Mouse (Mus musculus) urinary bladder, postnatal 10 days (tissue): ENCODE measurements around the gene Fancd2.

Experiments used
- DNase-seq: peaks from one replicate; pipeline ENCODE4 v3.0.0; 2022; ENCODE audit warnings: low spot score

Fancd2 gene

DNA sequence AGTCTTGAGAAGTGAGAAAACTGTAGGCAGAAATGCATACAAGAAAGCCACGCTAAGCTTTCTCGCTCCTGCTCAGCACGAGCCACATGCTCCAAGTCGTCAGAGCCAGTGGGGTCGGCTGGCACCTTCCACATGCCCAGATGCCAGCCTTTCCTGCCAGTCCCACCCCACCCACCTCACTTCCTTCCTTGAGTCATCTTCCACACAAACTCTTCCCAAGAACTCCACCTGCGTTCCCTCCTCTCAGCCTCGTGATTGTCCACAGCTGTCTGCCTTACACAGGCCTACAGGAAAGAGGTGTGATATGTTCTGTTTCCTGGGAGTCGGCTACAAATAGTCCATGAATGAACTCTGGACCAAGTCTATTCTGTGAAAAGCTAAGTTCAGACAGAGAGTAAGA is 8.1 kb upstream of the Fancd2 start:
- DNase-seq = no peak

- no peak for DNase-seq
These were observed 440 bp downstream of the Fancd2 start for GRCm38 (mm10) chr6:113531840-113532404.

DNA sequence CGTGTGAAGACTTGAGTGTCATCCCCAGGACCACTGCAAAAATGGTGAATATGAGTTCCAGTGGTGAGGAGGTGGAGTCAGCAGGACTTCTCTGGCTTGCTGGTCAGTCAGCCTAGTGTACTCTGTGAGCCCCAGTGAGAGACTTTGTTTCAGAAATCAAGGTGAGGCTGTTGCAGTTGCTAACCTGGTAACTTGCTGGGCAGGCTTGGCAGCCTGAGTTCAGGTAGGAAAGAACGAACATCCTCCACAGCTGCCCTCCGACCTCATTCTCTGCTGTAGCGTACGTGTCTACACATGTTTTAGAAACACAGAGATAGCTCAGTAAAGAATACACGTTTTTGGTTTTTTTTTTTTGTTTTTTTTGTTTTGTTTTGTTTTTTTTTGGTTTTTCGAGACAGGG is 3.4 kb downstream of the Fancd2 start:
- DNase-seq = no peak

GRCm38 (mm10) chr6:113541610-113542009 is 10.1 kb downstream of the Fancd2 start:
- DNase-seq = no peak

DNA sequence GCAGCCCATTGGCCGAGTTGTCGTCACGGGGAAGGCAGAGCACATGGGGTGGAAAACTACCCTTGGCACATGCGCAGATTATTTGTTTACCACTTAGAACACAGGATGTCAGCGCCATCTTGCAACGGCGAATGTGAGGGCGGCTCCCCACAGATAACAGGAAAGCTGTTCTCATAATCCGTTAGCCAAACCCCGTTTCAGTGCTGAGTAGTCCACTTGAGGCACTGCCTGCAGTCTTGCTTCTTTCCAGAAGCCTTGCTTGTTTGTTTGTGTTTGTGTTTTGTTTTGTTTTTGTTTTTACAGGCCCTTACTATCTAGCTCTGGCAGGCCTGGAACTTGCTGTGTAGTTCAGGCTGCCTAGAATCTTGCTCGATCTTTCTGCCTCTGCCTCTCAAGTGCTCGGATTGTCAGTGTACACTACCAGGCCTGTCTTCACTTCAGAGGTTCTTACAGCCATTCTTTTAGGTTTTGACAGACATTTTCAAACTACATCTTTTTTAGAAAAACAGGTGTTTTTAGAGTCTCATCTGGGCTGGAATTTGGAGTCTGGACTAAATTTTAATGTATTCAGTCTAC is 12.5 kb downstream of the Fancd2 start:
- DNase-seq = no peak

- DNase-seq = no peak
These were observed 28.3 kb downstream of the Fancd2 start for GRCm38 (mm10) chr6:113559736-113560135.

- DNase-seq = no peak
These were observed 33.1 kb downstream of the Fancd2 start for GRCm38 (mm10) chr6:113564557-113564956.

GRCm38 (mm10) chr6:113576044-113576443 is 44.6 kb downstream of the Fancd2 start:
- DNase-seq = no peak

DNA sequence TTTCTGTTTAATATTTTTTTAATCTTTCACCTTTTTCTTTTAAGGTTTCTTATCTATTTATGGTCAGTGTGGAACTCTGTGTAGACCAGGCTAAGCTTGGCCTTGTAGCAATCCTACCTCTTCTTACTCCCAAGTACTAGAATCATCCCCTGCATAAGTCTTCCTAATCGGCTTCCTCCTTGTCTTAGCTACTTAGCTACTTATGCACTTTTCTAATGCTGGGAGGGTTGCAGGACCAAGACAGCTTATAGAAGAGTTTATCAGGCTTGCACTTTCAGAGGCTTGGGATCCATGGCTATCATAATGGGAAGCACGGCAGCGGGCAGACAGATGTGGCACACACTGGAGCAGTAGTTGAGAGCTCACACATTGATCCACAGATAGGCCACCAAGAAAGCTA is 47.8 kb downstream of the Fancd2 start:
- no peak for DNase-seq

DNA sequence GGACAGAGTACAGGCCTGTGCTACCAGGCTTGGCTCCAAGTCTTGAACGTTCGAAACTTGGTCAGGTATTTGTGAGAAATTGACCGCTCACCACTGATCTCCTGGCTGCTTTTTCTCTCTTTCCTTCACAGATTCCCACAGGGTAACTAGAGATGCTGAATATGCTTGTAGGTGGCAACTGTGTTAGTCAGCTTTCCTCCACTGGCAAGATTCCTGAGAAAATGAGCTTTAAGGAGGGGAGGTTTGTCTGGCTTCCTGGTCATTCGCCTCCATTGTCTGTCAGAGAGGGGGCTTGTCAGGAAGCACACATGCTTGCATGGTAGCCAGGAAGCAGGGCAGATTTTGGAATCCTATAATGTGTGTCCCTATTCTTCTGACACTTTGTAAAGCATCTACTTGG is 51.5 kb downstream of the Fancd2 start:
- no peak for DNase-seq

DNA sequence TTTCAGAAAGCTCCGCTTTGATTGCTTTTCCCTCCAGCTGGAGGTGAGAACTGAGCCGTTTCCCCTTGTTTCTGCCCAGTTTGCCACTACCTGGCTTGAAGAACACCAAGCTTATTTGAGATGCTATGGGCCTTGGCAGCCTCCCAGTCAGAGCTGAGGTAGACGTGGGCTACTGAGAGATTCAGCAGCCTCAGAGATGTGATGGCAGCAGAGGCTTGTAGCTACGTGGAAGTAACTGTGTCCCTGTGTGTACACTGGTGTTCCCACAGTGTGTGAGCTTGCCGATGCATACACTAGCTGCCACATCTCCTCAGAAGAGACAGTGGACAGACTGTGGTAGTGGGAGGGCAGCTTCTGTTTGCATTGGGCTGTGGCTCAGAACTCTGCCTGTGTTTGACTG is 53.6 kb downstream of the Fancd2 start:
- DNase-seq = no peak

GRCm38 (mm10) chr6:113586466-113587183 is 55.1 kb downstream of the Fancd2 start:
- DNase-seq = no peak

- DNase-seq = no peak
These were observed 61.2 kb downstream of the Fancd2 start for GRCm38 (mm10) chr6:113592637-113593036.

- DNase-seq = no peak
These were observed 66.5 kb downstream of the Fancd2 start for GRCm38 (mm10) chr6:113597945-113598344.

DNA sequence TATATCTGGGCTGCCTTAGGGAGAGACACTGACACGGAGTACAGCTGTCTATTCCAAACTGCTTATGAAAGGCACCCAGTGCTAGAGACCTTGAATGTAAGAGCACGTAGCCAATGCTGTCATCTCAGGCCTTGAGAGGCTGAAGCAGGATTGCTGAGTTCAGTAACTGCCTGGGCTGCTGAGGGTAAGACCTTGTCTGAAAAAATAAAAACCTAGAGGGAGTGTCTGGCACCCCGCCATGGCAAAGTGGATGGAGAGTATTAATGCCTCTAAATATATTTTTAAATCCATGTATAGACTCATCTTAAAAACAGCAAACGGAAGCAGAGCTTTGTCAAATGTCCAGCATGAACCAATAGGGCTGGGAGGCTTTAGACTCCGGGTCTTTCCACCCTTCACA is 68.4 kb downstream of the Fancd2 start:
- no peak for DNase-seq

DNA sequence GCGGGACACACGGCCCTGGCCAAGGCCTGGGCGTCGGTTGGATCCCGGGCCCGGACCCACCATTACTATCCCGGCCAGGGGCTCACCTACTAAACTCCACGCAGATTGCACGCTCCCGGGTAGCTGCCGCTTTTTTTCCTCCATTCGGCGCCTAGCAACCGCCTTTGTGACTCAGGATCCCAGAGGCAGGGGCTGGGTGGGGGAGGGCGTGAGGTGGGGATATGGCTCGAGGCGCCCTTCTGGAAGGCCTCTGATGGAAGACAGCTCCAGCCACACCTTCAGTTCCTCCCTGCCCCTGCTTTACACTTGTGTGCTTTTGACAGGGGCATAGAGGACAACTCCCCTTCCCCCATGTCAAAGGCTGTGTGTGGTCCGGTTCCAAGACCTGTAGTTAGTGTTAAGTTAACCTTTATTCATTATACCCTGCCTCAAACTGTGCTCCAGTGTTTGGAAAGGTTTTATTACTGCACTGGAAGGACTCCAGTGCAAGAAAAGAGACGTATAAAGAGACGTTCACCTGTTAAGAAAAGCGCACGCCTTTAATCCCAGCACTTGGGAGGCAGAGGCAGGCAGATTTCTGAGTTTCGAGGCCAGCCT is 69.2 kb downstream of the Fancd2 start, which contains the start of gene Fancd2os:
Fancd2os (minus strand) TSS at position 173 of the 597 bp plus-strand sequence.
- no peak for DNase-seq

DNA sequence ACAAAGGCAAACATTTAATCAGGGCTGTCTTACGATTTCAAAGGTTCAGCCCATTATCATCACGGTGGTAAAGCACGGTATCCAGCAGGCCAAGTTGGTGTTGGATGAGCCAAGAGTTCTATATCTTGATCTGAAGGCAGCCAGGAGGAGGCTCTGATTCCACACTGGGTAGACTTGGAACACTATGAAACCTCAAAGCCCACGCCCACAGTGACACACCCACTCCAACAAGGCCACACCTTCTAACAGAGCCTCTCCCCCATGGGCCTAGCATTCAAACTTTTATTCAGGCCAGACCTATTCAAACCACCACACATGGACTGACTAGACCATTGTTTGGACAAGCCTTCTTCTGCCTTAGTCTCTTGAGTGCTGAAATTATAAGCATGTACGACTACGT is 71.3 kb downstream of the Fancd2 start:
- no peak for DNase-seq

- DNase-seq = no peak
These were observed 72.5 kb downstream of the Fancd2 start for GRCm38 (mm10) chr6:113603993-113604392.

- peak; percentile 54 for DNase-seq
These were observed 73.1 kb downstream of the Fancd2 start, which contains the start of gene Brk1 for GRCm38 (mm10) chr6:113604432-113605223. Gene Brk1 (plus strand): TSS chr6:113604772.

- DNase-seq = no peak
These were observed 73.7 kb downstream of the Fancd2 start for GRCm38 (mm10) chr6:113605224-113605545.

DNA sequence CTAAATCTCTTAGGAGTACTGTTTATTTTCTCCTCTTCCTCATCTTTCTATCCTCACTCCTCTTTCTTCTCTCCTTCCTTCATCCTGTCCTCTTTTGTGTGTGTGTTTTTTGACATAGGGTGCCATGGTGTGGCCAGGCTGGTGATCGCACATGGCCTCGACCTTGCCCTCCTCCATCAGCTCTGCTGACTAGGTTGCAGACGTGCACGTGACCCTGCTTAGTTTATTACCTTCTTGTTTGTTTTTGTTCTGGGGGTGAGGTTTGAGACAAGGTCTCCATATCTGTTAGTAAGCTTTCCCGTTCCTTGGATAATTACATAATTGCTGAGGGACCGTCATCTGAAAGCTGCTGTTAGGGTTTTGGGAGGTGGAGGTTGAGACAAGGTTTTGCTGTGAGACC is 77.4 kb downstream of the Fancd2 start:
- no peak for DNase-seq

DNA sequence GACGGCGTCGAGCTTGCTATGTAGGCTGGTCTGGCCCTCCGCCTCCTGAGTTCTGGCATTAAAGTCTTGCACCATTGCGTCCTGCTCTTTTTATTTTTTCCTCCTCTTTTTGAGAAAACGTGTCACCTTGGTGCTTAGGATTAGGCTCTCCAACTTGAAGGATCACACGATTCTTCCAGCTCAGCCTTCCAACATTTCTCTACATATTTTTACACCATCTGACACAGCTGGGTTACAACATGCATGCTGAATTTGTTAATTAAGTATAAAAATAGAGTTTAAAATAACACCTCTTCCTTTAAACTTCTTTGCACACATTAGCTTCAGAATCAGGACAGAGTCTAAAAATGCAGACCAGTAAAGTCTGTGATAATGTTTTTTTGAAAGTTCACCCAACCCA is 77.8 kb downstream of the Fancd2 start:
- DNase-seq = no peak
